Mouse (Mus musculus): ENCODE data around the gene Gpc3. TPM values are rescaled to one million over a fixed set of nuclear protein-coding genes. Genes with fewer than 3 reads are reported as not detected.
A peak's percentile ranks its signal among the peaks of the same experiment; 100 is the strongest.
"Not testable (repeated sequence)": the region's sequence is repeated elsewhere in the genome, so short reads cannot be mapped to it uniquely, and the experiment has no call there.

Gene Gpc3
- polyA plus RNA-seq, 1 experiment from 2014 or later = 969 TPM

- Histone ChIP-seq H3K9ac (no peak overlapping the region), H3K27me3 (peaks cover 9% of the 10 kb centered on the region), H3K4me2 (no peak overlapping the region), H3K9me3 (replicated peaks) (no peaks in the 10 kb centered on the region), H3K4me1 (peaks cover 13% of the 10 kb centered on the region), H3K4me3 (replicated peaks) (no peak overlapping the region), H3K27ac (no peak overlapping the region), H3K36me3 (no peaks in the 10 kb centered on the region)
- no peak for ATAC-seq (replicated peaks; ENCODE audit: low FRiP score)
- WGBS = 36% methylated on average over 7 of the region's 7 CpGs
These were observed 352.2 kb downstream of the Gpc3 start for GRCm38 (mm10) chrX:52261546-52261945.

- H3K27ac ChIP-seq; H3K36me3 ChIP-seq; H3K27me3 ChIP-seq; H3K9ac ChIP-seq; ATAC-seq (replicated peaks; ENCODE audit: low FRiP score); H3K4me2 ChIP-seq; H3K4me3 ChIP-seq (replicated peaks); H3K9me3 ChIP-seq (replicated peaks): not testable (repeated sequence)
- peaks cover 13% of the 10 kb centered on the region for H3K4me1 ChIP-seq
- WGBS = 50% methylated on average over 1 of the region's 1 CpGs
These were observed 354.0 kb downstream of the Gpc3 start for GRCm38 (mm10) chrX:52259771-52260170.

DNA sequence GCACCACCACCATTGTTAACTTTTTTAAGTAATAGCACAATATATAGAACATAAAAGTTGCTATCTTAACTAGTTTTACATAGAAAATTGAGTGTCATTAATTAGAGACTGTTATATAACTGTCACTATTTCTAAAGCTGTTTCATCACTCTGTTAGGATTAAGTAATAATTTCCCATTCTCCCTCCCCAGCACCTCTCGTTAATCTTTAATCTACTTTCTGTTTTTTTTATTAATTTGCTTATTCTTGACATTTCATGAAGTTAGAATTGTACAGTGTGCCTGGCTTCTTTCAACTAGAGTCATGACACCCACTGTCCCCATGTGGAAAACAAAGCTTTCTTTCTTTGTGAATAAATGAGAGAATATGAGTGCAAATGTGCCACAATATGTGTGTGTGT, 359.2 kb downstream of the Gpc3 start:
- no peak for ATAC-seq (replicated peaks; ENCODE audit: low FRiP score)
- 77% methylated on average over 1 of the region's 1 CpGs for WGBS
- no peaks in the 10 kb centered on the region for H3K9me3 ChIP-seq (replicated peaks)

GRCm38 (mm10) chrX:52245694-52246297, 368.0 kb downstream of the Gpc3 start:
- WGBS = 78% methylated on average over 4 of the region's 4 CpGs
- H3K36me3 ChIP-seq = no peaks in the 10 kb centered on the region
- no peak for ATAC-seq (replicated peaks; ENCODE audit: low FRiP score)

More for the DNA sequence above, 359.2 kb downstream of the Gpc3 start:
- H3K4me2 ChIP-seq = no peak overlapping the region
- no peak overlapping the region for H3K27ac ChIP-seq
- H3K27me3 ChIP-seq = peaks cover 4% of the 10 kb centered on the region; the same call in 1 of the 2 replicates
- H3K9ac ChIP-seq = no peak overlapping the region
- no peak overlapping the region for H3K4me3 ChIP-seq (replicated peaks)
- no peaks in the 10 kb centered on the region for H3K36me3 ChIP-seq
- no peaks in the 10 kb centered on the region for H3K4me1 ChIP-seq

GRCm38 (mm10) chrX:52237470-52237869, 376.3 kb downstream of the Gpc3 start:
- Histone ChIP-seq H3K9ac (no peak overlapping the region), H3K4me1 (no peaks in the 10 kb centered on the region), H3K27ac (no peak overlapping the region), H3K4me2 (no peak overlapping the region), H3K9me3 (replicated peaks) (no peaks in the 10 kb centered on the region), H3K4me3 (replicated peaks) (no peak overlapping the region), H3K36me3 (no peaks in the 10 kb centered on the region), H3K27me3 (peaks cover 19% of the 10 kb centered on the region; the same call in 1 of the 2 replicates)
- 91% methylated on average over 4 of the region's 4 CpGs for WGBS
- no peak for ATAC-seq (replicated peaks; ENCODE audit: low FRiP score)

More at GRCm38 (mm10) chrX:52245694-52246297, 368.0 kb downstream of the Gpc3 start:
- no peaks in the 10 kb centered on the region for H3K9me3 ChIP-seq (replicated peaks)
- H3K4me2 ChIP-seq = no peak overlapping the region
- no peaks in the 10 kb centered on the region for H3K4me1 ChIP-seq
- no peak overlapping the region for H3K4me3 ChIP-seq (replicated peaks)
- H3K27ac ChIP-seq = no peak overlapping the region
- H3K9ac ChIP-seq = no peak overlapping the region
- peaks cover 33% of the 10 kb centered on the region; the same call in 1 of the 2 replicates for H3K27me3 ChIP-seq

GRCm38 (mm10) chrX:52231984-52232383, 381.8 kb downstream of the Gpc3 start:
- no peaks in the 10 kb centered on the region for H3K4me1 ChIP-seq
- whole genome bisulfite sequencing = 54% methylated on average over 7 of the region's 7 CpGs
- H3K9me3 ChIP-seq (replicated peaks) = no peaks in the 10 kb centered on the region
- H3K4me3 ChIP-seq (replicated peaks) = no peak overlapping the region
- H3K27me3 ChIP-seq = peaks cover 15% of the 10 kb centered on the region; the same call in 1 of the 2 replicates
- no peaks in the 10 kb centered on the region for H3K36me3 ChIP-seq
- H3K27ac ChIP-seq = no peak overlapping the region
- H3K4me2 ChIP-seq = no peak overlapping the region
- no peak overlapping the region for H3K9ac ChIP-seq
- no peak for ATAC-seq (replicated peaks; ENCODE audit: low FRiP score)

GRCm38 (mm10) chrX:52230711-52231110, 383.0 kb downstream of the Gpc3 start:
- Histone ChIP-seq H3K4me2 (no peak overlapping the region), H3K27me3 (peaks cover 15% of the 10 kb centered on the region; the same call in 1 of the 2 replicates), H3K4me3 (replicated peaks) (no peak overlapping the region), H3K27ac (no peak overlapping the region), H3K9me3 (replicated peaks) (no peaks in the 10 kb centered on the region), H3K4me1 (no peaks in the 10 kb centered on the region), H3K9ac (no peak overlapping the region), H3K36me3 (no peaks in the 10 kb centered on the region)
- 72% methylated on average over 4 of the region's 4 CpGs for WGBS
- ATAC-seq (replicated peaks; ENCODE audit: low FRiP score) = no peak

MicroRNA genes within 50 kb of the gene (microRNA counts, 519-probe panel; counts per million panel counts)
- microRNA mmu-miR-717 = 2,556 counts per million, percentile 49 among the panel's probes with 10 or more counts

Small RNA genes within 50 kb of the gene (microRNA-seq; reads per million reads assigned to microRNA genes)
- gene Mir6384 = not detected
- not detected for gene Mir717

Other genes starting within 250 kb of the Gpc3 start
- gene Ccdc160, start 177.2 kb upstream of the Gpc3 start, polyA plus RNA-seq (2015; fragmentation: Nextera tagmentation; extraction: Ambion mirVana) = 5.7 and 6.3 TPM in 2 replicates

Measured in kidney, embryonic 15.5 days (tissue).